Mouse (Mus musculus): ENCODE measurements around the gene Celf3.

DNA sequence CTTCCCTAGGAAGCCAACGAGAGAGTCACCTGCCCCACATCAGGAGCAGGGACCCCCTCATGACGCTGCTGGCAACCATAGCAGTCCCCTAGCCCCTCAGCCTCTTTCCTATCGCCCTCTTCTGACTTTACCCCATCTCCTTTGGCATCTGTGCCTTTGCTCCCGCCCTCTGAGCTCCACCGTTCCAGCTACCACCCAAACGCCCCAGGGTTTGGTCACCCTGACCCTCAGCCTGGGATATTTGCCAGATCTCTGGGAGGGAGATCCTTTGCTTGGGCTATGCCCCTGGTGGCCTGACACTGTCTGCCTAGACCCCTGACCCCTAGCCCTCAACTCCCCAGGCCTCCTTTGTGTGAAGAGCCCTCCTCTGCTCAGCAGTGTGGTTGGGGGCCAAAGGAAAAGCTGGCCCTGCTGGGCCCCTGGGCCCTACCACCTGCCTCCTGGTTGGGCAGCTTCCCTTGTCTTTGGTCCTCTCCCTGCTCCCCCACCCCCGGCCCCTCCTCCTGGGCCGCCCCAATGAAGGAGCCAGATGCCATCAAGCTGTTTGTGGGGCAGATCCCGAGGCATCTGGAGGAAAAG lies 585 bp downstream of the Celf3 start:
- TF ChIP-seq POLR2A (IDR thresholded peaks at IDR 0.05; ENCODE audit: low read depth, low read length) (no peak), CTCF (IDR thresholded peaks at IDR 0.05; ENCODE audit: borderline replicate concordance, insufficient read depth, low read length) (no peak)
